Mouse (Mus musculus): ENCODE measurements at regions not wholly inside any gene's neighbourhood (a gene's known extent, or its start where the extent isn't known, plus 50 kb on each side); places are given as distances from the start of the nearest gene placed in this dataset.

DNA sequence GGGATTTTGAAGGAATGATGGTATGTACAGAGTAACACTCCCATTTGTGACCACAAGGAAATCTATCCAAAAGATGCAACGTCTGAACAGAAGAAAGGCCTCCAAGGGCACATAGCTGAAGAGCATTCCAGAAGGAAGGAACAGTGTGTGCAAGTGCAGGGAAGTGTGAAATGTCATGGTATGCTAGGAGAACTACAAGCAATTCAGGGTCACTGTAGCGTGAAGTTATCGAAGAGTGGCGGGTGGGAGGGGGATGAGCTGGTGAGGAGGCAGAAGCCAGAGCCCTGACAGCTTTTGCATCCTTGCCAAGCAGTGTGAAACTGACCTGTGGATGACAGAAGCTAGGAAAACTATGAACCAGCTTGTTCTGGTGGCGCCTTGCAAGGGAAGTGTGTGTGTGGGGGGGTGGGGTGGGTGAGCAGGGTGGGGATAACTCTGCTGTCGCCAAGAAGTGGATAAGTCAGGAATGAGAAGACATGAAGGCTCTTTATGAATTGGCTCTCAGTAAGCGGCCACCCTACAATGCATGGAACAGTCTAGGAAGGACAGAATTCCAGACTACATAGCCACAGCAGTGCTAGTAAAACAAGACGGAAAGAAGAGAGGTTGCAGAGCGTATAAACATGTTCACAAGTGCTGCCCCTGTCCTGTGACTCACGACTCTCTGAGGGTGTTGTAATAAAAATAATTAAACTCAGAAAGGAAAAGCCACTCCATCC is 179.3 kb upstream of the Acvr2a start:
- TF ChIP-seq POLR2A (IDR thresholded peaks at IDR 0.05; ENCODE audit: borderline replicate concordance, control insufficient read depth, low read depth, low read length) = no peak
- TF ChIP-seq CTCF (IDR thresholded peaks at IDR 0.05; ENCODE audit: control insufficient read depth, insufficient read depth, low read length) = no peak
